17 mouse cellular contexts compared by ENCODE assay signal in genomic region chr2:22251045-22251444, GRCm38 (mm10). TPM values are rescaled to one million over a fixed set of nuclear protein-coding genes. Genes with fewer than 3 reads are reported as not detected.
"Had no signal": no experiment of that assay in that cellular context is flagged by ENCODE, and none has a peak within 500 bp of the region (broad histone marks: within the 10 kb centered on the region; RNA-seq: fewer than 3 reads in every experiment).

No protein-coding gene starts in this region.

- H3K27me3 ChIP-seq: kidney, embryonic 15.5 days; liver, embryonic 12.5 days; midbrain, embryonic 12.5 days had no signal

- H3K9ac ChIP-seq: kidney, embryonic 15.5 days; liver, embryonic 12.5 days; lung, embryonic 14.5 days; midbrain, embryonic 12.5 days had no signal

- H3K9me3 ChIP-seq: kidney, embryonic 15.5 days; limb, embryonic 10.5 days; liver, embryonic 12.5 days; midbrain, embryonic 12.5 days had no signal

- H3K27ac ChIP-seq: kidney, embryonic 15.5 days; left cerebral cortex, adult 2 months; limb, embryonic 10.5 days; liver, embryonic 12.5 days; midbrain, embryonic 12.5 days had no signal

- H3K4me2 ChIP-seq: kidney, embryonic 15.5 days; liver, embryonic 12.5 days; lung, embryonic 14.5 days; midbrain, embryonic 12.5 days had no signal

- ATAC-seq: liver, embryonic 12.5 days had no signal

- H3K4me3 ChIP-seq: kidney, embryonic 15.5 days; left cerebral cortex, adult 2 months; limb, embryonic 10.5 days; liver, embryonic 12.5 days; midbrain, embryonic 12.5 days had no signal

- DNase-seq: kidney, adult 2 months; kidney, postnatal 14 days; lung, embryonic 14.5 days; lung, postnatal 10 days; lung, postnatal 4 days; retina, postnatal 1 day; right cerebral cortex, postnatal 4 days; spleen, adult 18-20 months; thymus, adult 18-20 months; thymus, postnatal 14 days had no signal

- H3K4me1 ChIP-seq: kidney, embryonic 15.5 days; limb, embryonic 10.5 days; liver, embryonic 12.5 days; midbrain, embryonic 12.5 days had no signal

- H3K36me3 ChIP-seq: kidney, embryonic 15.5 days; limb, embryonic 10.5 days; liver, embryonic 12.5 days; midbrain, embryonic 12.5 days had no signal

RNA-seq across cellular contexts. Expression of gene Myo3a, which starts 23.7 kb away (rescaled TPM):
- polyA plus RNA-seq: large intestine, adult 2 months; limb, embryonic 10.5 days; liver, embryonic 12.5 days; liver, embryonic 16.5 days had no signal
